Mouse (Mus musculus) stomach, postnatal 0 days (tissue): Measurements from ENCODE around the gene Prodh2.

Experiments used
- CTCF ChIP-seq: IDR thresholded peaks from 2 replicates; pipeline ENCODE4 v1.5.1; 2016; ENCODE audit warnings: antibody characterized with exemption, low read depth, mild to moderate bottlenecking, moderate library complexity
- EP300 ChIP-seq: optimal IDR thresholded peaks from 2 replicates; pipeline ENCODE3; 2016; ENCODE audit warnings: antibody characterized with exemption

DNA sequence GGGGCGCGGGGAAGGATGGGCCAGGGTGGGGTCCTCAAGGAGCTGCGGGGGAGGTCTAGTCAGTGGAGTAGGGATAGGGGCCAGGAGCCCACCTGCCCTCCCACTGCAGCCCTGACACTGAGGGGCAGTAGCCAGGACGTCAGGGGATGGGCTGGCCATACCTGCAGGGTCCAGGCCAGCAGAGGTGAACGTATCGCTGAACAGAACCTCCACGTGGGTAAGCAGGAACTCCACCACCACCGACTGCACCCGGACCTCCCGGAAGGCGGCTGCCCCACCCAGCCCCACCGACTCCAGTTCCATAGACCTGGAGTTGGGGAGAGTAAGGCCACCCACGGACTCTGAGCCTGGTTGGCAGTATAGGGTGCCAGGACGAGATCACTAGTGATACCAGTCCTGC is 33.6 kb downstream of the Prodh2 start:
- no peak for TF ChIP-seq EP300
- TF ChIP-seq CTCF = no peak
